Mouse (Mus musculus) lung, postnatal 0 days (tissue): ENCODE data around the gene Ccdc191. TPM values are rescaled to one million over a fixed set of nuclear protein-coding genes. Genes with fewer than 3 reads are reported as not detected.

Experiments
- ATAC-seq: fragments of 200-750 bp; cut with Nextera tagmentation; 2 replicates; pipeline ENCODE4 v1.8.0; 2017; ENCODE audit warnings: moderate library complexity
- DNase-seq: peaks from one replicate; pipeline ENCODE4 v3.0.0-alpha.2; 2016; ENCODE audit warnings: low spot score
- H3K27ac ChIP-seq: fragments of 300-500 bp; sonication (generic); 2 replicates; pipeline ENCODE4 v1.5.1; 2014; ENCODE audit warnings: antibody characterized with exemption, mild to moderate bottlenecking, low read length, mixed read lengths
- H3K27me3 ChIP-seq: fragments of 300-500 bp; sonication (generic); replicated peaks from 2 replicates; pipeline ENCODE4 v1.6.1; 2014; ENCODE audit warnings: low read length, mixed read lengths; ENCODE audit not compliant: insufficient read depth
- H3K36me3 ChIP-seq: fragments of 300-500 bp; sonication (generic); 2 replicates; pipeline ENCODE4 v1.6.1; 2014; ENCODE audit warnings: low read length, mixed read lengths; ENCODE audit not compliant: insufficient read depth
- H3K4me1 ChIP-seq: fragments of 300-500 bp; sonication (generic); 2 replicates; pipeline ENCODE4 v1.6.1; 2014; ENCODE audit warnings: antibody characterized with exemption, low read depth, low read length, mixed read lengths; ENCODE audit not compliant: insufficient read depth
- H3K4me2 ChIP-seq: fragments of 300-500 bp; sonication (generic); replicated peaks from 2 replicates; pipeline ENCODE4 v1.6.1; 2014; ENCODE audit warnings: low read depth, mild to moderate bottlenecking, low read length, moderate library complexity, mixed read lengths
- H3K4me3 ChIP-seq: fragments of 300-500 bp; sonication (generic); 2 replicates; pipeline ENCODE4 v1.5.1; 2014; ENCODE audit warnings: low read depth, low read length
- H3K9ac ChIP-seq: fragments of 300-500 bp; sonication (generic); replicated peaks from 2 replicates; pipeline ENCODE4 v1.6.1; 2014; ENCODE audit warnings: low read depth, mild to moderate bottlenecking
- H3K9me3 ChIP-seq: fragments of 300-500 bp; sonication (generic); 2 replicates; pipeline ENCODE4 v1.6.1; 2016; ENCODE audit warnings: low read length, mixed read lengths
- CTCF ChIP-seq: IDR thresholded peaks from 2 replicates; pipeline ENCODE4 v1.5.1; 2016; ENCODE audit warnings: antibody characterized with exemption, mild to moderate bottlenecking
- EP300 ChIP-seq: IDR thresholded peaks from 2 replicates; pipeline ENCODE4 v1.6.1; 2016; ENCODE audit warnings: antibody characterized with exemption, mild to moderate bottlenecking, control low read depth
- WGBS: fragments of 180-500 bp; shearing (Covaris S2); extraction: QIAGEN DNeasy Blood & Tissue Kit; methylation state at CpG from one replicate; pipeline ENCODE4 v1.1.7; 2014; 5-methylcytosine and 5-hydroxymethylcytosine counted together
- polyA plus RNA-seq: library from polyadenylated mRNA; unstranded; fragments of >200 nt; fragmentation: Nextera tagmentation; extraction: Ambion mirVana; gene quantifications from 2 replicates; pipeline ENCODE4 v1.2.1, GENCODE M21; 2015

Ccdc191 gene
- polyA plus RNA-seq, 1 experiment from 2014 or later: 11.0 TPM

GRCm38 (mm10) chr16:43900138-43900537 is 10.5 kb downstream of the Ccdc191 start:
- DNase-seq (no peak), ATAC-seq (no peak)
- Histone ChIP-seq H3K4me2 (no peak overlapping the region), H3K9ac (no peak overlapping the region), H3K4me1 (no peaks in the 10 kb centered on the region), H3K27me3 (no peaks in the 10 kb centered on the region), H3K4me3 (no peak overlapping the region), H3K27ac (no peak overlapping the region), H3K36me3 (no peaks in the 10 kb centered on the region), H3K9me3 (no peaks in the 10 kb centered on the region)
- 64% methylated on average over 4 of the region's 4 CpGs for WGBS
- no peak for TF ChIP-seq EP300
- no peak for TF ChIP-seq CTCF

- no peak for TF ChIP-seq EP300
- no peak for TF ChIP-seq CTCF
Measured at GRCm38 (mm10) chr16:43900571-43900970, 11.0 kb downstream of the Ccdc191 start.

GRCm38 (mm10) chr16:43908881-43909280 is 19.3 kb downstream of the Ccdc191 start:
- H3K27ac ChIP-seq: no peak overlapping the region
- no peaks in the 10 kb centered on the region for H3K9me3 ChIP-seq
- H3K4me3 ChIP-seq: no peak overlapping the region
- WGBS: 83% methylated on average over 2 of the region's 2 CpGs
- H3K4me2 ChIP-seq: no peak overlapping the region
- DNase-seq: no peak
- ATAC-seq: no peak
- H3K36me3 ChIP-seq: peaks cover 5% of the 10 kb centered on the region; the same call in 1 of the 2 replicates
- H3K4me1 ChIP-seq: no peaks in the 10 kb centered on the region
- no peak overlapping the region for H3K9ac ChIP-seq
- TF ChIP-seq EP300: no peak
- peak; percentile 46 for TF ChIP-seq CTCF
- no peaks in the 10 kb centered on the region for H3K27me3 ChIP-seq

More at GRCm38 (mm10) chr16:43900571-43900970, 11.0 kb downstream of the Ccdc191 start:
- H3K4me3 ChIP-seq: no peak overlapping the region
- H3K27me3 ChIP-seq: no peaks in the 10 kb centered on the region
- no peak overlapping the region for H3K9ac ChIP-seq
- ATAC-seq: no peak
- H3K9me3 ChIP-seq: no peaks in the 10 kb centered on the region
- H3K4me1 ChIP-seq: no peaks in the 10 kb centered on the region
- no peak overlapping the region for H3K4me2 ChIP-seq
- DNase-seq: no peak
- no peaks in the 10 kb centered on the region for H3K36me3 ChIP-seq
- no peak overlapping the region for H3K27ac ChIP-seq

GRCm38 (mm10) chr16:43918867-43919266 is 29.3 kb downstream of the Ccdc191 start:
- 79% methylated on average over 3 of the region's 3 CpGs for WGBS

GRCm38 (mm10) chr16:43922024-43922423 is 32.4 kb downstream of the Ccdc191 start:
- 84% methylated on average over 2 of the region's 2 CpGs for WGBS
- Histone ChIP-seq H3K9ac (no peak overlapping the region), H3K4me3 (no peak overlapping the region), H3K27ac (no peak overlapping the region), H3K4me2 (no peak overlapping the region), H3K9me3 (no peaks in the 10 kb centered on the region), H3K27me3 (no peaks in the 10 kb centered on the region), H3K36me3 (no peaks in the 10 kb centered on the region), H3K4me1 (no peaks in the 10 kb centered on the region)
- no peak for ATAC-seq
- no peak for DNase-seq
- TF ChIP-seq CTCF: no peak
- no peak for TF ChIP-seq EP300

More at GRCm38 (mm10) chr16:43918867-43919266, 29.3 kb downstream of the Ccdc191 start:
- Histone ChIP-seq H3K4me2 (no peak overlapping the region), H3K36me3 (no peaks in the 10 kb centered on the region), H3K27me3 (no peaks in the 10 kb centered on the region), H3K27ac (no peak overlapping the region), H3K4me3 (no peak overlapping the region), H3K9ac (no peak overlapping the region), H3K4me1 (no peaks in the 10 kb centered on the region), H3K9me3 (no peaks in the 10 kb centered on the region)
- ATAC-seq (no peak), DNase-seq (no peak)
- no peak for TF ChIP-seq CTCF
- no peak for TF ChIP-seq EP300

GRCm38 (mm10) chr16:43922630-43923029 is 33.0 kb downstream of the Ccdc191 start:
- no peak for DNase-seq
- no peak for ATAC-seq
- no peak overlapping the region for H3K4me2 ChIP-seq
- no peak for TF ChIP-seq EP300
- no peak for TF ChIP-seq CTCF
- H3K9me3 ChIP-seq: no peaks in the 10 kb centered on the region
- no peaks in the 10 kb centered on the region for H3K4me1 ChIP-seq
- H3K36me3 ChIP-seq: no peaks in the 10 kb centered on the region
- H3K9ac ChIP-seq: no peak overlapping the region
- 61% methylated on average over 3 of the region's 3 CpGs for WGBS
- no peak overlapping the region for H3K27ac ChIP-seq
- no peaks in the 10 kb centered on the region for H3K27me3 ChIP-seq
- no peak overlapping the region for H3K4me3 ChIP-seq

- H3K4me2 ChIP-seq: no peak overlapping the region
- no peak overlapping the region for H3K4me3 ChIP-seq
- no peaks in the 10 kb centered on the region for H3K4me1 ChIP-seq
- no peaks in the 10 kb centered on the region for H3K9me3 ChIP-seq
- no peak for DNase-seq
- WGBS: 41% methylated on average over 6 of the region's 6 CpGs
- TF ChIP-seq CTCF (no peak), EP300 (no peak)
- no peaks in the 10 kb centered on the region for H3K27me3 ChIP-seq
- no peak overlapping the region for H3K27ac ChIP-seq
- H3K9ac ChIP-seq: no peak overlapping the region
- ATAC-seq: no peak
- no peaks in the 10 kb centered on the region for H3K36me3 ChIP-seq
Measured at GRCm38 (mm10) chr16:43925001-43925558, 35.5 kb downstream of the Ccdc191 start.
